Mouse (Mus musculus): ENCODE data around the gene Efnb3. TPM values are rescaled to one million over a fixed set of nuclear protein-coding genes. Genes with fewer than 3 reads are reported as not detected.

Gene Efnb3
- total and polyA plus RNA-seq, 2 experiments from 2014 or later: 145 to 166 TPM

DNA sequence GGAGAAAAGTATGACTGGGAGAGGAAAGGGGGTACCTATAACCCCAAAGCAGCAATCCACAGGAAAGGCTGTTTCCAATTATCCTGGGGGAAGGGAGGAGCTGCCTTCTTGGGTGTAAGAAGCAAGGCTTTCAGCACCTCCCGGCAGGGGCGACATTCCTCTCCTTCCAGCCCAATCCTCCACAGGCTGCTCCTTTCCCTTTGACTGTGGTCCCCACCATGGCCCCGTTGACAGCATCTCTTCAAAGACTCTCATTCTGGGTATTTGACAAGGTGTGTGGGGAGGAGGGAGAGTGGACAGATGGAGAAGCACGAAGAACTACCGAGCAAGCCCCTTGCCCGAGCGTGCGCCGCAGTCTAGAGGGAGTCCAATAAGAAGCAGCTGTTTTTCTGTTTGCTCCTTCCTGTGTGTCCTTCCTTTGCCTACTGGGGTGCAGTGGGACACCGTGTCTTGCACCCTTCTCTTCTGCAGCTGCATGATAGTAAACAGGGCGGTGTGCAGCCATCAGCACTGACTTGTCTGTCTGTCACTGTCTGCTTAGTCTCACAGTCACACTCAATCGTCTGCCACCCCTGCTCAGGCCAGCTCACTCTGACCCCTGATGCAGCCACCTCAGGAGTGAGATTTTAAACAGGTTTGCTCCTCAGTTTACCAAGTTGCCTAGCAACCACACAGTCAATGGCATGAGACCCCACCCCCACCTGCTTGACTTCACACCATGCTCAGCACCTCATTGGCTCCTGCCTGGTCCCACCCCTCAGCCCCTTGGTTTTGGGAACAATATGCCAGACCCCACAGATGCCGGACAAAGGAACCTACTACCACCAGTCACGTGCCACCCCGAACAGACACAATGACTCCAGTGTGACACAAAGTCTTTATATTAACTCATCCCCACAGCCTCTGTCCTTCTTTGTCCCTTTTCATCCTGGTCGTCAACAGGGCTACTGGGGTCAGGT is 1.2 kb upstream of the Efnb3 start:
- H3K9me3 ChIP-seq (ENCODE audit: low read length): no peaks in the 10 kb centered on the region
- H3K4me2 ChIP-seq (ENCODE audit: low read depth, low read length, poor library complexity, severe bottlenecking): peak overlapping the region; percentile 83
- TF ChIP-seq CTCF (IDR thresholded peaks at IDR 0.05): no peak; the same call in 1 of the 2 replicates
- peak; percentile 71 for ATAC-seq (ENCODE audit: low FRiP score)
- peak overlapping the region; percentile 91 for H3K4me3 ChIP-seq (ENCODE audit: low read depth, low read length)
- H3K27ac ChIP-seq (ENCODE audit: low read depth, low read length): peak overlapping the region; percentile 91
- peak overlapping the region; percentile 98; the same call in 1 of the 2 replicates for H3K9ac ChIP-seq (replicated peaks; ENCODE audit: low read length, poor library complexity, severe bottlenecking)
- WGBS: 18% methylated on average over 16 of the region's 16 CpGs
- peaks cover 11% of the 10 kb centered on the region for H3K36me3 ChIP-seq (ENCODE audit: insufficient read depth, low read length)
- DNase-seq (ENCODE audit: low spot score): peak; percentile 76
- no peaks in the 10 kb centered on the region for H3K27me3 ChIP-seq (ENCODE audit: insufficient read depth, low read length)
- peaks cover 32% of the 10 kb centered on the region for H3K4me1 ChIP-seq (ENCODE audit: insufficient read depth, low read length)

GRCm38 (mm10) chr11:69559183-69559582 is 822 bp downstream of the Efnb3 start:
- H3K4me1 ChIP-seq (ENCODE audit: insufficient read depth, low read length): peaks cover 37% of the 10 kb centered on the region
- peak overlapping the region; percentile 98 for H3K9ac ChIP-seq (replicated peaks; ENCODE audit: low read length, poor library complexity, severe bottlenecking)
- TF ChIP-seq CTCF (IDR thresholded peaks at IDR 0.05): no peak
- H3K4me2 ChIP-seq (ENCODE audit: low read depth, low read length, poor library complexity, severe bottlenecking): peak overlapping the region; percentile 83
- no peak for ATAC-seq (ENCODE audit: low FRiP score)
- 4% methylated on average over 5 of the region's 5 CpGs for WGBS
- H3K27ac ChIP-seq (ENCODE audit: low read depth, low read length): peak overlapping the region; percentile 91
- H3K27me3 ChIP-seq (ENCODE audit: insufficient read depth, low read length): no peaks in the 10 kb centered on the region
- H3K4me3 ChIP-seq (ENCODE audit: low read depth, low read length): peak overlapping the region; percentile 91
- DNase-seq (ENCODE audit: low spot score): no peak
- peaks cover 29% of the 10 kb centered on the region for H3K36me3 ChIP-seq (ENCODE audit: insufficient read depth, low read length)
- H3K9me3 ChIP-seq (ENCODE audit: low read length): no peaks in the 10 kb centered on the region

DNA sequence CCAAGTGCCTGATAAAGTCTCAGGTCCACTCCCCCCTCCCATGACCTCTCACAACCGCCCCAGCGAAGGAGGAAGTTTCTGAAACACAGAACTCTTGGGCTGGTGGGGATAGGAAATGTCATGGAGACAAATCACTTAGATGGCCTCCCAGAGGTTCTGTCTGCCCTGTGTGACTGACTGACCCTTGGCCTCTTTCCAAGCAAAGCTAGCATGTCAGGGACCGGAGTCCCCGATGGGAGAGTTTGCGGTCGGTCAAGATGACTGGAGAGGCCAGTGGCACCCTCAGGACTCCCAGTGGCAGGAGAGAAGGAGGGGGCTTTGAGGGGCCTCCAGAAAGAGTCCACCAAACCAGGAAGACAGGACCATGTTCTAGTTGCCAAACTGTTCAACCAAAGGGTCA is 1.2 kb downstream of the Efnb3 start:
- Histone ChIP-seq H3K9ac (replicated peaks; ENCODE audit: low read length, poor library complexity, severe bottlenecking) (peak overlapping the region; percentile 98), H3K4me3 (ENCODE audit: low read depth, low read length) (peak overlapping the region; percentile 91), H3K36me3 (ENCODE audit: insufficient read depth, low read length) (peaks cover 28% of the 10 kb centered on the region), H3K4me2 (ENCODE audit: low read depth, low read length, poor library complexity, severe bottlenecking) (peak overlapping the region; percentile 83), H3K27ac (ENCODE audit: low read depth, low read length) (peak overlapping the region; percentile 91), H3K9me3 (ENCODE audit: low read length) (no peaks in the 10 kb centered on the region), H3K4me1 (ENCODE audit: insufficient read depth, low read length) (peaks cover 39% of the 10 kb centered on the region), H3K27me3 (ENCODE audit: insufficient read depth, low read length) (no peaks in the 10 kb centered on the region)
- ATAC-seq (ENCODE audit: low FRiP score) (no peak), DNase-seq (ENCODE audit: low spot score) (no peak)
- WGBS: 11% methylated on average over 6 of the region's 6 CpGs
- TF ChIP-seq CTCF (IDR thresholded peaks at IDR 0.05): no peak

- Histone ChIP-seq H3K9ac (replicated peaks; ENCODE audit: low read length, poor library complexity, severe bottlenecking) (peak overlapping the region; percentile 61), H3K27me3 (ENCODE audit: insufficient read depth, low read length) (no peaks in the 10 kb centered on the region), H3K36me3 (ENCODE audit: insufficient read depth, low read length) (peaks cover 23% of the 10 kb centered on the region), H3K4me1 (ENCODE audit: insufficient read depth, low read length) (peaks cover 51% of the 10 kb centered on the region), H3K4me2 (ENCODE audit: low read depth, low read length, poor library complexity, severe bottlenecking) (peak overlapping the region; percentile 83), H3K27ac (ENCODE audit: low read depth, low read length) (peak overlapping the region; percentile 65), H3K4me3 (ENCODE audit: low read depth, low read length) (peak overlapping the region; percentile 91), H3K9me3 (ENCODE audit: low read length) (no peaks in the 10 kb centered on the region)
- ATAC-seq (ENCODE audit: low FRiP score) (no peak), DNase-seq (ENCODE audit: low spot score) (peak; percentile 83)
- 8% methylated on average over 14 of the region's 14 CpGs for WGBS
- no peak for TF ChIP-seq CTCF (IDR thresholded peaks at IDR 0.05)
Observed at GRCm38 (mm10) chr11:69557381-69557958, 2.5 kb downstream of the Efnb3 start.

DNA sequence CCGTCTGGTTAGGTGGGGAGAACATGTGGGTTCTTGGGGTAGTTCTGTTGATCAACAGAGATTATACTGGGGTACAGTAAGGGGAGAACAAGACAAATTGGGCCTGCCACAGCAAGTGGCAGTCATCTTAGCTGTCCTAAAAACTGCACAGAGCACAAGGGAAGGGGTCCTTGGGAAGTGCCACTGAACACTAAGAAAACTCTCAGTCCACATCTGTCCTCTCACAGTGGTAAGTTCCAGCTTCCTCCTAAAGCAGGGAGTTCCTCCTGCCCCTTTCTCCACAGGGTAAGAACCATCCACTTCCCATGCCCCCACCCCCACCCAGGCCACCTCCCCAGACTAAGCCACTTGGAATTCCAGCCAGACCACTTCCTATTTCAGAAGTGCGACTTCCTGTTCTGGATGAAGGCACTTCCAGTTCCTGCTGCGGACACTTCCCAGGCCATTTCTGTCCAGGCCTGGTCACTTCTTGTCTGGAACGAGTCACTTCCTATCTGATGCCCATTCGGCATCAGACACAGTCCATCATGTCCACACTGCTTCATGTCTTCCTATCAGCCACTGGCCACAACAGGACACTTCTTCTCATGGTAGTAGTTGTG is 5.4 kb downstream of the Efnb3 start:
- WGBS: 81% methylated on average over 5 of the region's 5 CpGs

More for the DNA sequence above, 5.4 kb downstream of the Efnb3 start:
- DNase-seq (ENCODE audit: low spot score) (no peak), ATAC-seq (ENCODE audit: low FRiP score) (no peak)
- Histone ChIP-seq H3K4me2 (ENCODE audit: low read depth, low read length, poor library complexity, severe bottlenecking) (no peak overlapping the region), H3K27ac (ENCODE audit: low read depth, low read length) (peak overlapping the region; percentile 51), H3K9me3 (ENCODE audit: low read length) (no peaks in the 10 kb centered on the region), H3K9ac (replicated peaks; ENCODE audit: low read length, poor library complexity, severe bottlenecking) (0 out of 2 replicates have a peak overlapping the region, but pooled peaks have one; percentile 33), H3K4me1 (ENCODE audit: insufficient read depth, low read length) (peaks cover 45% of the 10 kb centered on the region), H3K27me3 (ENCODE audit: insufficient read depth, low read length) (no peaks in the 10 kb centered on the region), H3K36me3 (ENCODE audit: insufficient read depth, low read length) (peaks cover 23% of the 10 kb centered on the region), H3K4me3 (ENCODE audit: low read depth, low read length) (no peak overlapping the region)
- TF ChIP-seq CTCF (IDR thresholded peaks at IDR 0.05): no peak
